Mouse (Mus musculus) myocyte (in vitro differentiated cells): ENCODE measurements around the gene Irgm1. TPM values are rescaled to one million over a fixed set of nuclear protein-coding genes. Genes with fewer than 3 reads are reported as not detected.

Experiments
- H3K27me3 ChIP-seq: one replicate; pipeline ENCODE4 v1.6.1; 2011; ENCODE audit not compliant: control insufficient read depth, insufficient read depth, insufficient read length
- H3K36me3 ChIP-seq: one replicate; pipeline ENCODE4 v1.6.1; 2011; ENCODE audit not compliant: control insufficient read depth, insufficient read depth
- H3K4me2 ChIP-seq: one replicate; pipeline ENCODE4 v1.6.1; 2011; ENCODE audit warnings: low read depth, control low read depth
- H3K4me3 ChIP-seq: one replicate; pipeline ENCODE4 v1.5.1; 2011; ENCODE audit warnings: mild to moderate bottlenecking, control low read depth, moderate library complexity
- H3K79me2 ChIP-seq: one replicate; pipeline ENCODE4 v1.6.1; 2011; ENCODE audit not compliant: control insufficient read depth, insufficient read depth
- H3ac ChIP-seq: one replicate; pipeline ENCODE4 v1.6.1; 2011; ENCODE audit not compliant: control insufficient read depth, insufficient read length
- CEBPB ChIP-seq: IDR thresholded peaks from 2 replicates; pipeline ENCODE4 v1.6.1; 2011; ENCODE audit warnings: mild to moderate bottlenecking, moderate library complexity; ENCODE audit not compliant: poor library complexity, insufficient read depth, severe bottlenecking
- E2F4 ChIP-seq: IDR thresholded peaks from one replicate; pipeline ENCODE4 v1.6.1; 2011; ENCODE audit warnings: mild to moderate bottlenecking, control low read depth, moderate library complexity; ENCODE audit not compliant: insufficient read depth
- MAX ChIP-seq: IDR thresholded peaks from one replicate; pipeline ENCODE4 v1.6.1; 2011; ENCODE audit warnings: low read depth, mild to moderate bottlenecking, control low read depth
- MYOD1 ChIP-seq, 3 experiments: IDR thresholded peaks; one replicate each; pipeline ENCODE4 v1.6.1; 2011; ENCODE audit warnings: control low read depth in 2 of 3, low read depth in 2 of 3, mild to moderate bottlenecking in 2 of 3, moderate library complexity in 1 of 3; ENCODE audit not compliant: insufficient read length in 2 of 3, control insufficient read depth in 1 of 3
- MYOG ChIP-seq, 3 experiments: IDR thresholded peaks; one replicate each; pipeline ENCODE4 v1.6.1; 2011; ENCODE audit warnings: control low read depth in 2 of 3, low read depth in 2 of 3, mild to moderate bottlenecking in 2 of 3; ENCODE audit not compliant: insufficient read length in 2 of 3, control insufficient read depth in 1 of 3, insufficient read depth in 1 of 3
- POLR2A ChIP-seq: IDR thresholded peaks from one replicate; pipeline ENCODE4 v1.6.1; 2011; ENCODE audit warnings: low read depth, mild to moderate bottlenecking, control low read depth, moderate library complexity; ENCODE audit not compliant: insufficient read length
- POLR2AphosphoS2 ChIP-seq: IDR thresholded peaks from one replicate; pipeline ENCODE4 v1.6.1; 2011; ENCODE audit warnings: low read depth, control low read depth; ENCODE audit not compliant: insufficient read length
- REST ChIP-seq: IDR thresholded peaks from one replicate; pipeline ENCODE4 v1.6.1; 2011; ENCODE audit warnings: mild to moderate bottlenecking, control low read depth, moderate library complexity; ENCODE audit not compliant: insufficient read depth, insufficient read length
- SRF ChIP-seq: IDR thresholded peaks from one replicate; pipeline ENCODE4 v1.6.1; 2011; ENCODE audit warnings: low read depth; ENCODE audit not compliant: control insufficient read depth, insufficient read length
- TCF12 ChIP-seq: IDR thresholded peaks from one replicate; pipeline ENCODE4 v1.6.1; 2011; ENCODE audit warnings: mild to moderate bottlenecking, control low read depth; ENCODE audit not compliant: poor library complexity, insufficient read depth, severe bottlenecking
- TCF3 ChIP-seq: IDR thresholded peaks from one replicate; pipeline ENCODE4 v1.6.1; 2011; ENCODE audit warnings: low read depth, control low read depth; ENCODE audit not compliant: insufficient read length
- USF1 ChIP-seq: IDR thresholded peaks from one replicate; pipeline ENCODE4 v1.6.1; 2011; ENCODE audit warnings: low read depth, mild to moderate bottlenecking, control low read depth, moderate library complexity
- polyA plus RNA-seq: library from polyadenylated mRNA; unstranded; fragments of >200 nt; fragmentation: generic; extraction: Trizol; gene quantifications from one replicate; pipeline ENCODE4 v1.2.1, GENCODE M21; 2012; ENCODE audit warnings: missing spikeins

Gene Irgm1
- polyA plus RNA-seq, 1 experiment: 6.9 TPM

DNA sequence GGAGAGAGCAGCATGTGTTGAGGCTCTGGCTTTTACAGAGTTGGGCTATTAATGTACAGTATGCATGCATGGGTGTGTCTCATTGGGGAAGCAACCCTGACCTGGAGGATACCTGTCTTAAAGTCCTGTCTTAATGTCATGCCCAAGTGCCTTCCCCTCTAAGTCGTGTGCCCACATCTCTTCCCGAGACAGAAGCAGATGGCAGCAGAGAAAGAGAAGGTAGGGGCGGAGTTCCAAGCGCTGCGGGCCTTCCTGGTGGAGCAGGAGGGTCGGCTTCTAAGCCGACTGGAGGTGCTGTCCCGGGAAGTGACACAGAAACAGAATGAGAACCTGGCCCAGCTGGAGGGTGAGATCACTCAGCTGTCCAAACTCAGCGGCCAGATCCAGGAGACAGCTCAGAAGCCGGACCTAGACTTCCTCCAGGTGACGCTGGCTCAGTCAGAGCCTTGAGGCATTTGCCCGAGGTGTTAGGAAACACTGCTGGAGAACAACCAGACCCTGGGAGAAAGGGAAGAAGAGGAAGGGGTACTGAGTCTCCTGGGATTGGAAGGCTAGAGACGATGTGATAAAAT, 26.2 kb downstream of the Irgm1 start:
- no peaks in the 10 kb centered on the region for H3K79me2 ChIP-seq
- H3ac ChIP-seq: no peak overlapping the region
- H3K27me3 ChIP-seq: no peaks in the 10 kb centered on the region
- no peak for TF ChIP-seq MYOG (IDR thresholded peaks at IDR 0.05; ENCODE audit: control insufficient read depth in 1 of 3, insufficient read depth in 1 of 3, insufficient read length in 2 of 3, low read depth in 2 of 3)
- TF ChIP-seq CEBPB: no peak
- no peak for TF ChIP-seq TCF3
- TF ChIP-seq REST: no peak
- no peak for TF ChIP-seq USF1
- TF ChIP-seq MYOD1 (IDR thresholded peaks at IDR 0.05; ENCODE audit: control insufficient read depth in 1 of 3, insufficient read length in 2 of 3, low read depth in 2 of 3): no peak
- no peak for TF ChIP-seq POLR2A
- TF ChIP-seq SRF: no peak
- TF ChIP-seq TCF12: no peak
- TF ChIP-seq E2F4: no peak
- no peak overlapping the region for H3K4me3 ChIP-seq
- H3K36me3 ChIP-seq: no peaks in the 10 kb centered on the region
- H3K4me2 ChIP-seq: no peak overlapping the region

- Histone ChIP-seq H3ac (no peak overlapping the region), H3K79me2 (no peaks in the 10 kb centered on the region), H3K36me3 (no peaks in the 10 kb centered on the region), H3K4me2 (no peak overlapping the region), H3K4me3 (no peak overlapping the region), H3K27me3 (no peaks in the 10 kb centered on the region)
- TF ChIP-seq CEBPB: no peak
- TF ChIP-seq TCF3: no peak
- TF ChIP-seq USF1: no peak
- no peak for TF ChIP-seq TCF12
Observed at GRCm38 (mm10) chr11:48844309-48844708, 27.2 kb downstream of the Irgm1 start.

GRCm38 (mm10) chr11:48843202-48843601, 28.3 kb downstream of the Irgm1 start:
- no peaks in the 10 kb centered on the region for H3K79me2 ChIP-seq
- no peak overlapping the region for H3K4me2 ChIP-seq
- H3K27me3 ChIP-seq: no peaks in the 10 kb centered on the region
- H3K36me3 ChIP-seq: no peaks in the 10 kb centered on the region
- H3K4me3 ChIP-seq: no peak overlapping the region
- no peak overlapping the region for H3ac ChIP-seq
- TF ChIP-seq REST: no peak
- TF ChIP-seq TCF3: no peak
- no peak for TF ChIP-seq TCF12
- no peak for TF ChIP-seq MYOG (IDR thresholded peaks at IDR 0.05; ENCODE audit: control insufficient read depth in 1 of 3, insufficient read depth in 1 of 3, insufficient read length in 2 of 3, low read depth in 2 of 3)
- TF ChIP-seq POLR2A: no peak
- TF ChIP-seq USF1: no peak
- TF ChIP-seq MAX: no peak
- TF ChIP-seq POLR2AphosphoS2: no peak
- no peak for TF ChIP-seq CEBPB
- no peak for TF ChIP-seq SRF

DNA sequence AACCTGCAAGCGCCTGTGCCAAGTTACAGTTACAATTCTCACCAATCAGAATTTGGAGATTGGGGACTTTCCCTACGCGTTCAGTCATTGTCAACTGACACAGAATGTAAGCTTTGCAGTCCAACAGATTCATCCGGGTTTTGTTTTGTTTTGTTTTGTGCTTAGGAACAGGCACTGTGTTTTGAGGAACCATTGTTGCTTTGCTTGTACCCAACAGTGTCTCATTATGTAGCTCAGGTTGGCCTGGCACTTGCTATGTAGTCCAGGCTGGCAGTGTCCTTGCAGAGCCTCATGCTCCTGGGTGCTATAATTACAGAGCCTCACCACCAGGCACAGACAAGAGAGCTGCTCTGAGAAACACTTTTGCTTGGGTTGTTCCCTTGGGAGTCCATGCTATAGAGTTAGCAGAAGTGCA, 29.1 kb downstream of the Irgm1 start:
- Histone ChIP-seq H3K4me2 (no peak overlapping the region), H3K27me3 (no peaks in the 10 kb centered on the region), H3K4me3 (no peak overlapping the region), H3K79me2 (no peaks in the 10 kb centered on the region), H3ac (no peak overlapping the region), H3K36me3 (no peaks in the 10 kb centered on the region)
- TF ChIP-seq POLR2AphosphoS2: no peak
- TF ChIP-seq MYOD1 (IDR thresholded peaks at IDR 0.05; ENCODE audit: control insufficient read depth in 1 of 3, insufficient read length in 2 of 3, low read depth in 2 of 3): no peak
- TF ChIP-seq REST: no peak
- TF ChIP-seq POLR2A: no peak
- TF ChIP-seq TCF3: no peak
- no peak for TF ChIP-seq SRF
- no peak for TF ChIP-seq CEBPB
- no peak for TF ChIP-seq E2F4
- TF ChIP-seq TCF12: no peak
- no peak for TF ChIP-seq MAX
- TF ChIP-seq MYOG (IDR thresholded peaks at IDR 0.05; ENCODE audit: control insufficient read depth in 1 of 3, insufficient read depth in 1 of 3, insufficient read length in 2 of 3, low read depth in 2 of 3): no peak
- no peak for TF ChIP-seq USF1

- H3K79me2 ChIP-seq: no peaks in the 10 kb centered on the region
- no peak overlapping the region for H3ac ChIP-seq
- H3K4me2 ChIP-seq: no peak overlapping the region
- no peak overlapping the region for H3K4me3 ChIP-seq
- no peaks in the 10 kb centered on the region for H3K27me3 ChIP-seq
- TF ChIP-seq MYOG (IDR thresholded peaks at IDR 0.05; ENCODE audit: control insufficient read depth in 1 of 3, insufficient read depth in 1 of 3, insufficient read length in 2 of 3, low read depth in 2 of 3) (no peak), MYOD1 (IDR thresholded peaks at IDR 0.05; ENCODE audit: control insufficient read depth in 1 of 3, insufficient read length in 2 of 3, low read depth in 2 of 3) (no peak), POLR2A (no peak), CEBPB (no peak), TCF12 (no peak), REST (no peak), MAX (no peak), SRF (no peak), E2F4 (no peak)
- no peaks in the 10 kb centered on the region for H3K36me3 ChIP-seq
Observed at GRCm38 (mm10) chr11:48841213-48841612, 30.3 kb downstream of the Irgm1 start.
